Mouse (Mus musculus) liver, adult 2 months (tissue): ENCODE data around the gene Dnajc25. TPM values are rescaled to one million over a fixed set of nuclear protein-coding genes. Genes with fewer than 3 reads are reported as not detected.
A peak's percentile ranks its signal among the peaks of the same experiment; 100 is the strongest.

Experiments used
- DNase-seq: peaks from one replicate; pipeline ENCODE4 v3.0.0-alpha.2; 2011; ENCODE audit warnings: low read depth, low spot score; ENCODE audit errors: extremely low read depth
- H3K27ac ChIP-seq: fragments of 200-500 bp; replicated peaks from 2 replicates; pipeline ENCODE4 v1.5.1; 2012; ENCODE audit warnings: low read depth, mild to moderate bottlenecking, control low read depth, inconsistent platforms, low read length; ENCODE audit not compliant: insufficient read depth
- H3K27me3 ChIP-seq: fragments of 200-500 bp; 2 replicates; pipeline ENCODE4 v1.6.1; 2012; ENCODE audit warnings: mild to moderate bottlenecking, moderate library complexity, low read length, inconsistent platforms; ENCODE audit not compliant: control insufficient read depth, insufficient read depth
- H3K36me3 ChIP-seq: fragments of 200-500 bp; 2 replicates; pipeline ENCODE4 v1.6.1; 2012; ENCODE audit warnings: low read length, inconsistent platforms; ENCODE audit not compliant: control insufficient read depth, insufficient read depth
- H3K4me1 ChIP-seq: fragments of 200-500 bp; 2 replicates; pipeline ENCODE4 v1.6.1; 2011; ENCODE audit warnings: low read length; ENCODE audit not compliant: control insufficient read depth, insufficient read depth
- H3K4me3 ChIP-seq: fragments of 200-500 bp; 2 replicates; pipeline ENCODE4 v1.5.1; 2011; ENCODE audit warnings: low read depth, mild to moderate bottlenecking, control low read depth, low read length, moderate library complexity; ENCODE audit not compliant: insufficient read depth
- H3K79me2 ChIP-seq: fragments of 200-500 bp; 2 replicates; pipeline ENCODE4 v1.6.1; 2012; ENCODE audit warnings: inconsistent platforms, mild to moderate bottlenecking, low read length, moderate library complexity; ENCODE audit not compliant: control insufficient read depth, insufficient read depth
- H3K9ac ChIP-seq: fragments of 200-500 bp; 2 replicates; pipeline ENCODE4 v1.6.1; 2012; ENCODE audit warnings: low read depth, mild to moderate bottlenecking, control low read depth, inconsistent platforms, low read length
- CTCF ChIP-seq: fragments of 200-500 bp; IDR thresholded peaks from 2 replicates; pipeline ENCODE4 v1.5.1; 2011; ENCODE audit warnings: low read depth, low read length, control low read depth
- POLR2A ChIP-seq: fragments of 200-500 bp; IDR thresholded peaks from 2 replicates; pipeline ENCODE4 v1.6.1; 2011; ENCODE audit warnings: low read length, control low read depth; ENCODE audit not compliant: insufficient read depth; ENCODE audit errors: extremely low read depth
- WGBS: fragments of 180-500 bp; shearing (Covaris S2); methylation state at CpG from one replicate; pipeline ENCODE4 v1.1.7; 2018; 5-methylcytosine and 5-hydroxymethylcytosine counted together
- polyA plus RNA-seq: library from polyadenylated mRNA; depleted of rRNA; stranded (reverse); fragments of >200 nt; gene quantifications from 2 replicates; pipeline ENCODE4 v1.2.3, GENCODE M21; 2012
- total RNA-seq: library from RNA; depleted of rRNA; stranded (reverse); fragments of >200 nt; gene quantifications from 2 replicates; pipeline ENCODE4 v1.2.3, GENCODE M21; 2014

The Dnajc25 gene
- total and polyA plus RNA-seq, 2 experiments = 7.9 to 10.8 TPM

DNA sequence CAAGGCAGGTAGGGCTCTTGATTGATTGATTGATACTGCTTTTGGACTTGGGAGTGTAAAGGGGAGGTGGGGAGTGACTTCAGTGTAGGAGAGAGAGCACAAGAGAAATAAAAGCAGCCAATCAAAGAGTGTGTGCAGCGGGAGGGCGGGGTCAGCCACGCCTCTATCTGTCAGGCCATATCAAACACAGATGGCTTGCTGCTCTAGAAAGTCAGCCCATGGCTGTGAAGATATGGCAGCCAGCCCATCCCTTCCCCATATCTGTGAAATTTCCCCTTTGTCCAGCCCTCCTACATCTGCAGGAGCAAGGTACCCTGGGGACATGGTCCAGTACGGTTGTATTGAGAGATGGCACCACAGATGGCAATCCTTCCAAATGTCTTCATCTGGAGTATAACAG is 24.2 kb upstream of the Dnajc25 start:
- no peaks in the 10 kb centered on the region for H3K27me3 ChIP-seq
- H3K27ac ChIP-seq = no peak overlapping the region
- WGBS = 92% methylated on average over 4 of the region's 4 CpGs
- H3K36me3 ChIP-seq = no peaks in the 10 kb centered on the region
- H3K4me3 ChIP-seq = no peak overlapping the region
- TF ChIP-seq CTCF (no peak), POLR2A (no peak)
- H3K4me1 ChIP-seq = no peaks in the 10 kb centered on the region
- no peak for DNase-seq
- H3K79me2 ChIP-seq = no peaks in the 10 kb centered on the region
- H3K9ac ChIP-seq = no peak overlapping the region

- no peak overlapping the region for H3K4me3 ChIP-seq
- TF ChIP-seq POLR2A (no peak), CTCF (no peak)
- no peak overlapping the region for H3K9ac ChIP-seq
- H3K4me1 ChIP-seq = no peaks in the 10 kb centered on the region
- no peak for DNase-seq
- H3K27me3 ChIP-seq = no peaks in the 10 kb centered on the region
- no peak overlapping the region for H3K27ac ChIP-seq
- WGBS = 90% methylated on average over 5 of the region's 5 CpGs
- no peaks in the 10 kb centered on the region for H3K79me2 ChIP-seq
- H3K36me3 ChIP-seq = no peaks in the 10 kb centered on the region; the same call in 1 of the 2 replicates
These were observed 19.2 kb upstream of the Dnajc25 start for GRCm38 (mm10) chr4:58975711-58976110.

GRCm38 (mm10) chr4:58981421-58981820 is 13.4 kb upstream of the Dnajc25 start:
- no peaks in the 10 kb centered on the region for H3K79me2 ChIP-seq
- no peak for DNase-seq
- H3K27me3 ChIP-seq = no peaks in the 10 kb centered on the region
- TF ChIP-seq POLR2A = no peak
- TF ChIP-seq CTCF = no peak
- 95% methylated on average over 6 of the region's 6 CpGs for WGBS
- peaks cover 6% of the 10 kb centered on the region for H3K4me1 ChIP-seq
- no peak overlapping the region for H3K9ac ChIP-seq
- no peak overlapping the region for H3K4me3 ChIP-seq
- H3K27ac ChIP-seq = no peak overlapping the region
- no peaks in the 10 kb centered on the region; the same call in 1 of the 2 replicates for H3K36me3 ChIP-seq

DNA sequence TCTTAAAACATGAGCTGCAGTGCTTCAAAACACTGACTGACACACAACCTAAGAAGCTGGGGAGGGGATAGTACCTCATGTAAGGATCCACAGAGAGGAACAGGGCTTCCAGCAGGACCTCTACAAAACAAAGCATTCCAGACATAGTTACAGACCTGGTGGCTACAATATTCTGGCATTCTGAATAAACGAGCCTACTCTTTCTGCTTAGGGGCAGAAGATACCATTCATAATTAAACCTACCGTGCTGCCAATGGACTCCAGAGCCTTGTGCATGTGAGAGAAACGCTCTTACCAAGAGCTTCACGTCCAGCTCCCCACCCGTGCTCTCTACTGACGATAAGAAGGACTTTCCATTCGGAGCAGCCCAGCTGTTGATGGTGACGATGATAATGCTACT is 12.1 kb upstream of the Dnajc25 start:
- DNase-seq = no peak
- no peak for TF ChIP-seq CTCF
- no peak for TF ChIP-seq POLR2A
- H3K9ac ChIP-seq = no peak overlapping the region
- 92% methylated on average over 8 of the region's 8 CpGs for WGBS
- peaks cover 6% of the 10 kb centered on the region for H3K4me1 ChIP-seq
- H3K79me2 ChIP-seq = no peaks in the 10 kb centered on the region
- no peak overlapping the region for H3K4me3 ChIP-seq
- H3K36me3 ChIP-seq = no peaks in the 10 kb centered on the region; the same call in 1 of the 2 replicates
- no peak overlapping the region for H3K27ac ChIP-seq
- no peaks in the 10 kb centered on the region for H3K27me3 ChIP-seq

DNA sequence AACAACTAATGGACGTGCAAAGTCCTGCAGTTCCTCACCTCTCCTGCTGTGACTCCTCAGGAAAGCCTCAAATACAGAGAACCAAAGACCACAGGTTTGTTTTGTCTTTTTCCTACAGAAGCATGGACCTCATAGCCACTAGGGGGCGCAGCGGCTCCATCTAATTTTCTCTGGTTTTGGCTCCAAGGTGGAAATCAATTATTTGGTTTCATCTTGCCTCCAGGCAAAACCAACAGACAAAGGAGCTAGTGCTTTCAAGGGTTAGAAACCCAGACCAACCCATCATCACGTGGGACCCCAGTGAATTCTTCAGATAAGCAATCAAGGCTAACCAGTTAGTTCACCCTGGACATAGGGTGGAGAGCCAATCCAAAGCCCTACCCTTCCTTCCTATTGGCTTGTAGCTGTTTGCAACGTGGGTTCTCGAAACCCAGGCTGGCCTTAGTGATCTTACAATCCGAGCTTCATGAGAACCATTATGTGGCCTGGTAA is 9.7 kb upstream of the Dnajc25 start:
- no peak overlapping the region for H3K27ac ChIP-seq
- DNase-seq = peak; percentile 73
- no peak overlapping the region for H3K9ac ChIP-seq
- no peak for TF ChIP-seq POLR2A
- TF ChIP-seq CTCF = peak; percentile 70
- H3K4me1 ChIP-seq = peaks cover 6% of the 10 kb centered on the region
- H3K36me3 ChIP-seq = no peaks in the 10 kb centered on the region
- H3K4me3 ChIP-seq = no peak overlapping the region
- 8% methylated on average over 7 of the region's 7 CpGs for WGBS
- H3K79me2 ChIP-seq = no peaks in the 10 kb centered on the region
- no peaks in the 10 kb centered on the region for H3K27me3 ChIP-seq

GRCm38 (mm10) chr4:58986540-58987190 is 8.2 kb upstream of the Dnajc25 start, which contains the start of gene Ptgr1:
Gene Ptgr1, minus strand, starts transcription at chr4:58987119.
- Histone ChIP-seq H3K36me3 (no peaks in the 10 kb centered on the region), H3K9ac (peak within 1 kb of the TSS; percentile 43), H3K4me1 (peaks cover 6% of the 10 kb centered on the region), H3K79me2 (no peaks in the 10 kb centered on the region), H3K4me3 (peak within 1 kb of the TSS; percentile 63), H3K27me3 (no peaks in the 10 kb centered on the region), H3K27ac (no peak within 1 kb of the TSS)
- peak; percentile 86 for DNase-seq
- WGBS = 2% methylated on average over 28 of the region's 28 CpGs
- no peak for TF ChIP-seq CTCF
- no peak for TF ChIP-seq POLR2A
